Mouse (Mus musculus): ENCODE data around the gene Relch.

DNA sequence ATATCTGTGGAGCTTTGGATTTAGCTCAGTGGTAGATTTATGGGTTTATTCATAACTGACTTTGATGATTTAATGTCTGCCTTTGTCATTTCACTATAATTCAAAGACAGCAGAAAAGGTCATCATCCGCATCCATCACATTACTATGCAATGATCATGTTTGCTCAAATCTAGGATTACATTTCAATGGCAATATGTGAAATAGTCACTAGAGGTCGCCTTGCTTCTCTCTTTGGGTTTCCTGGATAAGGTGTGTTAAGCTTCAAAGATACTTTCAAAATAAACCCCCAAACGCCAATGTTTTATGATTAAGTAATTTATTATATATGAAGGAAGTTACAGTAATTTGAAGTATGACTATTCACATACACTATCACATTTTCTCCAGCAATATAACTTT, 3.6 kb upstream of the Relch start:
- TF ChIP-seq MAFK (IDR thresholded peaks at IDR 0.05; ENCODE audit: insufficient read depth, low read depth, low read length) = no peak
- no peak for TF ChIP-seq HCFC1 (IDR thresholded peaks at IDR 0.05; ENCODE audit: borderline replicate concordance, insufficient read depth, low read length)
- TF ChIP-seq CHD2 (IDR thresholded peaks at IDR 0.05; ENCODE audit: low read depth, low read length) = no peak

Data from ES-E14 (cell line).